Mouse (Mus musculus) embryonic fibroblast, embryonic 13.5 days (primary cell): ENCODE measurements at regions not wholly inside any gene's neighbourhood (a gene's known extent, or its start where the extent isn't known, plus 50 kb on each side); places are given as distances from the start of the nearest gene placed in this dataset.

Experiments
- H3K27ac ChIP-seq: 2 replicates; pipeline ENCODE4 v1.5.1; 2012; ENCODE audit warnings: low read length, control low read depth, inconsistent platforms; ENCODE audit not compliant: insufficient read depth
- H3K4me1 ChIP-seq: 2 replicates; pipeline ENCODE4 v1.6.1; 2011; ENCODE audit warnings: low read length; ENCODE audit not compliant: control insufficient read depth, insufficient read depth
- H3K4me3 ChIP-seq: 2 replicates; pipeline ENCODE4 v1.5.1; 2011; ENCODE audit warnings: mild to moderate bottlenecking, control low read depth, low read length; ENCODE audit not compliant: insufficient read depth
- CTCF ChIP-seq: IDR thresholded peaks from 2 replicates; pipeline ENCODE4 v1.5.1; 2011; ENCODE audit warnings: mild to moderate bottlenecking, control low read depth, low read length, moderate library complexity, borderline replicate concordance; ENCODE audit not compliant: insufficient read depth
- POLR2A ChIP-seq: IDR thresholded peaks from 2 replicates; pipeline ENCODE4 v1.6.1; 2011; ENCODE audit warnings: low read depth, mild to moderate bottlenecking, control low read depth, low read length, moderate library complexity

GRCm38 (mm10) chr9:9606322-9606721, 367.4 kb upstream of the Arhgap42 start:
- Histone ChIP-seq H3K4me1 (no peaks in the 10 kb centered on the region), H3K4me3 (no peak overlapping the region), H3K27ac (no peak overlapping the region)
- TF ChIP-seq CTCF = no peak
- TF ChIP-seq POLR2A = no peak

GRCm38 (mm10) chr9:9591263-9591662, 352.4 kb upstream of the Arhgap42 start:
- TF ChIP-seq CTCF = no peak
- no peak for TF ChIP-seq POLR2A
- H3K27ac ChIP-seq = no peak overlapping the region
- no peak overlapping the region for H3K4me3 ChIP-seq
- no peaks in the 10 kb centered on the region for H3K4me1 ChIP-seq

GRCm38 (mm10) chr9:9583011-9583605, 344.2 kb upstream of the Arhgap42 start:
- Histone ChIP-seq H3K4me3 (no peak overlapping the region), H3K4me1 (no peaks in the 10 kb centered on the region), H3K27ac (no peak overlapping the region)
- TF ChIP-seq CTCF (no peak), POLR2A (no peak)

- TF ChIP-seq CTCF (no peak), POLR2A (no peak)
- Histone ChIP-seq H3K4me1 (no peaks in the 10 kb centered on the region), H3K27ac (no peak overlapping the region), H3K4me3 (no peak overlapping the region)
Observed at GRCm38 (mm10) chr9:9582301-9583010, 343.6 kb upstream of the Arhgap42 start.

- H3K4me3 ChIP-seq = no peak overlapping the region
- TF ChIP-seq POLR2A (no peak), CTCF (no peak)
- H3K4me1 ChIP-seq = no peaks in the 10 kb centered on the region
- H3K27ac ChIP-seq = no peak overlapping the region
Observed at GRCm38 (mm10) chr9:9568040-9568649, 329.2 kb upstream of the Arhgap42 start.

- no peak for TF ChIP-seq POLR2A
- no peak for TF ChIP-seq CTCF
- Histone ChIP-seq H3K27ac (no peak overlapping the region), H3K4me1 (no peaks in the 10 kb centered on the region), H3K4me3 (no peak overlapping the region)
Observed at GRCm38 (mm10) chr9:9564551-9564950, 325.6 kb upstream of the Arhgap42 start.

- Histone ChIP-seq H3K27ac (no peak overlapping the region), H3K4me3 (no peak overlapping the region), H3K4me1 (no peaks in the 10 kb centered on the region)
- TF ChIP-seq POLR2A (no peak), CTCF (no peak)
Observed at GRCm38 (mm10) chr9:9548657-9549056, 309.8 kb upstream of the Arhgap42 start.

GRCm38 (mm10) chr9:9547570-9547969, 308.7 kb upstream of the Arhgap42 start:
- H3K27ac ChIP-seq = no peak overlapping the region
- TF ChIP-seq CTCF (no peak), POLR2A (no peak)
- H3K4me3 ChIP-seq = no peak overlapping the region
- H3K4me1 ChIP-seq = no peaks in the 10 kb centered on the region

- Histone ChIP-seq H3K4me3 (no peak overlapping the region), H3K4me1 (no peaks in the 10 kb centered on the region), H3K27ac (no peak overlapping the region)
- TF ChIP-seq POLR2A = no peak
- no peak for TF ChIP-seq CTCF
Observed at GRCm38 (mm10) chr9:9547121-9547520, 308.2 kb upstream of the Arhgap42 start.

- Histone ChIP-seq H3K4me3 (no peak overlapping the region), H3K27ac (no peak overlapping the region), H3K4me1 (no peaks in the 10 kb centered on the region)
- TF ChIP-seq CTCF = no peak
- TF ChIP-seq POLR2A = no peak
Observed at GRCm38 (mm10) chr9:9500345-9500744, 261.4 kb upstream of the Arhgap42 start.
